Comparison of ENCODE assay signal across 8 mouse cellular contexts in genomic region chr8:73354201-73354881, GRCm38 (mm10). TPM values are rescaled to one million over a fixed set of nuclear protein-coding genes. Genes with fewer than 3 reads are reported as not detected.
DNase-seq lines count a peak whose midpoint lies in the region; ATAC-seq and TF ChIP-seq lines count a peak whose summit lies in the region.

No protein-coding gene starts in this region.

- peak overlapping the region; percentile 80 for H3K4me2 ChIP-seq in forebrain, embryonic 12.5 days
- H3K4me2 ChIP-seq in heart, embryonic 16.5 days (ENCODE audit: low read depth, low read length), result peak overlapping the region; percentile 90
- peak overlapping the region; percentile 76 for H3K4me2 ChIP-seq in liver, embryonic 15.5 days
- peak overlapping the region; percentile 82 for H3K4me2 ChIP-seq in neural tube, embryonic 12.5 days (replicated peaks)

- under 1% methylated on average over 25 of the region's 25 CpGs for WGBS in forebrain, embryonic 12.5 days
- WGBS in heart, embryonic 16.5 days, result under 1% methylated on average over 25 of the region's 25 CpGs
- 1% methylated on average over 25 of the region's 25 CpGs for WGBS in liver, embryonic 15.5 days (ENCODE audit: insufficient replicate concordance)
- under 1% methylated on average over 25 of the region's 25 CpGs for WGBS in neural tube, embryonic 12.5 days
- WGBS in thymus, adult 2 months, result 2% methylated on average over 25 of the region's 25 CpGs

- H3K36me3 ChIP-seq in forebrain, embryonic 12.5 days (replicated peaks), result no peaks in the 10 kb centered on the region
- no peaks in the 10 kb centered on the region for H3K36me3 ChIP-seq in heart, embryonic 16.5 days (ENCODE audit: control insufficient read depth, insufficient read depth)
- no peaks in the 10 kb centered on the region for H3K36me3 ChIP-seq in liver, embryonic 15.5 days (replicated peaks)
- no peaks in the 10 kb centered on the region for H3K36me3 ChIP-seq in neural tube, embryonic 12.5 days
- H3K36me3 ChIP-seq in thymus, adult 2 months (ENCODE audit: control insufficient read depth, insufficient read depth, low read length), result no peaks in the 10 kb centered on the region

- peak overlapping the region; percentile 67 for H3K27ac ChIP-seq in forebrain, embryonic 12.5 days
- H3K27ac ChIP-seq in heart, embryonic 16.5 days (ENCODE audit: low read length), result peak overlapping the region; percentile 82
- H3K27ac ChIP-seq in liver, embryonic 15.5 days (replicated peaks), result no peak overlapping the region
- H3K27ac ChIP-seq in neural tube, embryonic 12.5 days, result peak overlapping the region; percentile 50
- H3K27ac ChIP-seq in thymus, adult 2 months (ENCODE audit: control insufficient read depth, insufficient read depth, low read length), result no peak overlapping the region

- ATAC-seq in forebrain, embryonic 12.5 days (ENCODE audit: low FRiP score), result peak; percentile 30
- no peak; the same call in 1 of the 2 replicates for ATAC-seq in heart, embryonic 16.5 days (replicated peaks; ENCODE audit: extremely low read depth, insufficient read depth, low FRiP score)
- no peak for ATAC-seq in liver, embryonic 15.5 days (ENCODE audit: insufficient read depth)
- peak; percentile 46 for ATAC-seq in neural tube, embryonic 12.5 days (ENCODE audit: low FRiP score, low read depth)

- DNase-seq in 3T3-L1 (ENCODE audit: low read depth, low spot score), result peak; percentile 76
- peak; percentile 96 for DNase-seq in brain, embryonic 14.5 days (ENCODE audit: low read depth)
- DNase-seq in kidney, postnatal 25 days, result peak; percentile 60 to 64
- DNase-seq in thymus, adult 2 months, result peak; percentile 31

- H3K4me3 ChIP-seq in forebrain, embryonic 12.5 days (replicated peaks), result peak overlapping the region; percentile 92
- peak overlapping the region; percentile 90 for H3K4me3 ChIP-seq in heart, embryonic 16.5 days (ENCODE audit: low read length)
- peak overlapping the region; percentile 63 for H3K4me3 ChIP-seq in liver, embryonic 15.5 days (replicated peaks)
- H3K4me3 ChIP-seq in neural tube, embryonic 12.5 days, result peak overlapping the region; percentile 93
- peak overlapping the region; percentile 62 for H3K4me3 ChIP-seq in thymus, adult 2 months (ENCODE audit: control insufficient read depth, insufficient read depth, low read length)

- peaks cover 23% of the 10 kb centered on the region for H3K4me1 ChIP-seq in forebrain, embryonic 12.5 days
- peaks cover 21% of the 10 kb centered on the region for H3K4me1 ChIP-seq in heart, embryonic 16.5 days (ENCODE audit: control insufficient read depth, insufficient read depth, low read length)
- peaks cover 12% of the 10 kb centered on the region for H3K4me1 ChIP-seq in liver, embryonic 15.5 days (replicated peaks)
- peaks cover 16% of the 10 kb centered on the region for H3K4me1 ChIP-seq in neural tube, embryonic 12.5 days
- H3K4me1 ChIP-seq in thymus, adult 2 months (replicated peaks; ENCODE audit: control insufficient read depth, insufficient read depth, low read length), result peaks cover 16% of the 10 kb centered on the region

- peak overlapping the region; percentile 59 for H3K9ac ChIP-seq in forebrain, embryonic 12.5 days
- peak overlapping the region; percentile 79 for H3K9ac ChIP-seq in heart, embryonic 16.5 days (ENCODE audit: low read length)
- H3K9ac ChIP-seq in liver, embryonic 15.5 days, result peak overlapping the region; percentile 18; the same call in 1 of the 2 replicates
- H3K9ac ChIP-seq in neural tube, embryonic 12.5 days, result peak overlapping the region; percentile 61

- H3K9me3 ChIP-seq in forebrain, embryonic 12.5 days, result no peaks in the 10 kb centered on the region
- no peaks in the 10 kb centered on the region for H3K9me3 ChIP-seq in heart, embryonic 16.5 days (replicated peaks; ENCODE audit: control insufficient read depth, low read length)
- no peaks in the 10 kb centered on the region for H3K9me3 ChIP-seq in liver, embryonic 15.5 days (replicated peaks)
- no peaks in the 10 kb centered on the region for H3K9me3 ChIP-seq in neural tube, embryonic 12.5 days

- 0 out of 2 replicates have a peak, but pooled peaks have one; percentile 15 for TF ChIP-seq POLR2A in brain, embryonic 14.5 days (IDR thresholded peaks at IDR 0.05; ENCODE audit: borderline replicate concordance, extremely low read depth, insufficient read depth, insufficient read length, poor library complexity, severe bottlenecking)
- no peak for TF ChIP-seq POLR2A in thymus, adult 2 months (IDR thresholded peaks at IDR 0.05; ENCODE audit: control insufficient read depth, extremely low read depth, insufficient read depth, low read length, poor library complexity)

- TF ChIP-seq CTCF in brain, embryonic 14.5 days (IDR thresholded peaks at IDR 0.05; ENCODE audit: borderline replicate concordance, extremely low read depth, insufficient read depth, insufficient read length), result peak; percentile 8; the same call in 1 of the 2 replicates
- no peak for TF ChIP-seq CTCF in thymus, adult 2 months (IDR thresholded peaks at IDR 0.05; ENCODE audit: borderline replicate concordance, control insufficient read depth, extremely low read depth, insufficient read depth, low read length, poor library complexity)

- no peaks in the 10 kb centered on the region for H3K27me3 ChIP-seq in forebrain, embryonic 12.5 days
- no peaks in the 10 kb centered on the region for H3K27me3 ChIP-seq in heart, embryonic 16.5 days (ENCODE audit: control insufficient read depth, insufficient read depth, low read length)
- peaks cover 48% of the 10 kb centered on the region for H3K27me3 ChIP-seq in liver, embryonic 15.5 days
- no peaks in the 10 kb centered on the region for H3K27me3 ChIP-seq in neural tube, embryonic 12.5 days (replicated peaks)
- H3K27me3 ChIP-seq in thymus, adult 2 months (ENCODE audit: control insufficient read depth, insufficient read depth, low read length), result peaks cover 3% of the 10 kb centered on the region; the same call in 1 of the 2 replicates

RNA-seq across cellular contexts. Expression of gene Large1, which starts 1.0 kb away (rescaled TPM):
- 31.5 and 43.1 TPM in 2 replicates for polyA plus RNA-seq in brain, embryonic 14.5 days (2012; rRNA removed)
- polyA plus RNA-seq in forebrain, embryonic 12.5 days (2016; fragmentation: Nextera tagmentation; extraction: Ambion mirVana), result 11.0 and 12.2 TPM in 2 replicates
- 5.6 and 7.7 TPM in 2 replicates for polyA plus RNA-seq in heart, embryonic 16.5 days (2015; fragmentation: Nextera tagmentation; extraction: Ambion mirVana)
- 0.86 and 1.1 TPM in 2 replicates for polyA plus RNA-seq in liver, embryonic 15.5 days (2015; fragmentation: Nextera tagmentation; extraction: Ambion mirVana)
- 12.3 and 13.5 TPM in 2 replicates for polyA plus RNA-seq in neural tube, embryonic 12.5 days (2016; fragmentation: Nextera tagmentation; extraction: Ambion mirVana)
- polyA plus RNA-seq in thymus, adult 2 months (2012; rRNA removed), result 3.5 and 4.4 TPM in 2 replicates

Comparison
In these comparisons a context has a peak if more than half of its experiments do, and no peak if none do; other contexts are left out.
1. DNase-seq: peak in every context shown above with its lines; median percentile 96 in brain, embryonic 14.5 days; 76 in 3T3-L1; 62 in kidney, postnatal 25 days; 31 in thymus, adult 2 months.
2. ATAC-seq: peak in forebrain, embryonic 12.5 days (single experiment) and neural tube, embryonic 12.5 days (single experiment); none in heart, embryonic 16.5 days (single experiment) and liver, embryonic 15.5 days (single experiment).
3. H3K27ac ChIP-seq: peak in forebrain, embryonic 12.5 days (single experiment), heart, embryonic 16.5 days (single experiment) and neural tube, embryonic 12.5 days (single experiment); none in liver, embryonic 15.5 days (single experiment) and thymus, adult 2 months (single experiment).
4. H3K9ac ChIP-seq: peak in every context shown above with its lines; median percentile 79 in heart, embryonic 16.5 days; 61 in neural tube, embryonic 12.5 days; 59 in forebrain, embryonic 12.5 days; 18 in liver, embryonic 15.5 days.
5. Peak in every context shown above with its lines, with median percentiles within 50 percentile points of each other: H3K4me2 ChIP-seq and H3K4me3 ChIP-seq.